Mouse (Mus musculus) liver, adult 2 months (tissue): ENCODE measurements around the gene Chpf. TPM values are rescaled to one million over a fixed set of nuclear protein-coding genes. Genes with fewer than 3 reads are reported as not detected.

Source experiments
- DNase-seq: peaks from one replicate; pipeline ENCODE4 v3.0.0-alpha.2; 2011; ENCODE audit warnings: low read depth, low spot score; ENCODE audit errors: extremely low read depth
- H3K27ac ChIP-seq: fragments of 200-500 bp; replicated peaks from 2 replicates; pipeline ENCODE4 v1.5.1; 2012; ENCODE audit warnings: low read depth, mild to moderate bottlenecking, control low read depth, inconsistent platforms, low read length; ENCODE audit not compliant: insufficient read depth
- H3K27me3 ChIP-seq: fragments of 200-500 bp; 2 replicates; pipeline ENCODE4 v1.6.1; 2012; ENCODE audit warnings: mild to moderate bottlenecking, moderate library complexity, low read length, inconsistent platforms; ENCODE audit not compliant: control insufficient read depth, insufficient read depth
- H3K36me3 ChIP-seq: fragments of 200-500 bp; 2 replicates; pipeline ENCODE4 v1.6.1; 2012; ENCODE audit warnings: low read length, inconsistent platforms; ENCODE audit not compliant: control insufficient read depth, insufficient read depth
- H3K4me1 ChIP-seq: fragments of 200-500 bp; 2 replicates; pipeline ENCODE4 v1.6.1; 2011; ENCODE audit warnings: low read length; ENCODE audit not compliant: control insufficient read depth, insufficient read depth
- H3K4me3 ChIP-seq: fragments of 200-500 bp; 2 replicates; pipeline ENCODE4 v1.5.1; 2011; ENCODE audit warnings: low read depth, mild to moderate bottlenecking, control low read depth, low read length, moderate library complexity; ENCODE audit not compliant: insufficient read depth
- H3K79me2 ChIP-seq: fragments of 200-500 bp; 2 replicates; pipeline ENCODE4 v1.6.1; 2012; ENCODE audit warnings: inconsistent platforms, mild to moderate bottlenecking, low read length, moderate library complexity; ENCODE audit not compliant: control insufficient read depth, insufficient read depth
- H3K9ac ChIP-seq: fragments of 200-500 bp; 2 replicates; pipeline ENCODE4 v1.6.1; 2012; ENCODE audit warnings: low read depth, mild to moderate bottlenecking, control low read depth, inconsistent platforms, low read length
- CTCF ChIP-seq: fragments of 200-500 bp; IDR thresholded peaks from 2 replicates; pipeline ENCODE4 v1.5.1; 2011; ENCODE audit warnings: low read depth, low read length, control low read depth
- POLR2A ChIP-seq: fragments of 200-500 bp; IDR thresholded peaks from 2 replicates; pipeline ENCODE4 v1.6.1; 2011; ENCODE audit warnings: low read length, control low read depth; ENCODE audit not compliant: insufficient read depth; ENCODE audit errors: extremely low read depth
- WGBS: fragments of 180-500 bp; shearing (Covaris S2); methylation state at CpG from one replicate; pipeline ENCODE4 v1.1.7; 2018; 5-methylcytosine and 5-hydroxymethylcytosine counted together
- polyA plus RNA-seq: library from polyadenylated mRNA; depleted of rRNA; stranded (reverse); fragments of >200 nt; gene quantifications from 2 replicates; pipeline ENCODE4 v1.2.3, GENCODE M21; 2012; rRNA removed
- total RNA-seq: library from RNA; depleted of rRNA; stranded (reverse); fragments of >200 nt; gene quantifications from 2 replicates; pipeline ENCODE4 v1.2.3, GENCODE M21; 2014; rRNA removed

Gene Chpf
- total RNA-seq: 1.4 and 1.9 TPM in 2 replicates
- 2.9 and 3.4 TPM in 2 replicates for polyA plus RNA-seq

DNA sequence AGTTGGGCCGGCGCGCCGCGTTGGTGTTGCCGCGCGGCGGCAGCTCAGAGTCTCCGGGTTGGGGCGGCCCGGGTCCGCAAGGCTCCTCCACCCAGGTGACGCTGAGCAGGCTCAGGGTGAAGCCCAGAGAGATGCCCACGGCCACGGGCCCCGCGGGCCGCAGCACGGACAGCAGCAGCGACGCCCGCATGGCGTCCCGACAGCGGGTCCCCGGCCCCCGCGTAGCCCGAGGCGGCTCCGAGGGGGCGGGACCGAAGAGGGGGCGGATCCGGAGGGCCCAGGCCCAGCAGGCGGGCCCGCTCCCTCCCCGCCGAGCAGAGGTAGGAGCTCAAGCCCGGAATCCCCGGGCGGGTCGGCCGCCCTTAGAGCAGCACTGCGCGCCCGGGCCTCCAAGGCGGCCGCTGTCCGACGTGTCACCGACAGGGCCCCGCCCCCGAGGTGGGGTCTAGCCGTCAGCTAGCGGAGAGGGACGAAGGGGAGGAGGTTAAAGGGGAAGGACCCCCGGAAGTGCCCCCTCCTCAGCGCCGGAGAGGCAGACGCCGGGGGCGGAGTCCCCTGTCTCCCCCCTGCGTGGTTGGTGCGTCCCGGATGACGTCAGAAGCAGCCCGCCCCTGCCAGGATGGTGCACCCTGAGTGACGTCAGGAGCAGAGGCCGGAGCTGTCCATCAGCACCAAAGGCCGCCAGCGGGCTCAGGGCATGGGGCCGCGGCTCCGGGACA lies at the start of gene Chpf, which contains the start of gene Tmem198:
Gene Chpf (minus strand): TSS at position 392 of the 719 bp plus-strand sequence.
Gene Tmem198 (plus strand): TSS at position 617 of the 719 bp plus-strand sequence.
- H3K36me3 ChIP-seq: no peaks in the 10 kb centered on the region
- DNase-seq: peak; percentile 67
- peak within 1 kb of the TSS; percentile 76 for H3K4me3 ChIP-seq
- peak within 1 kb of the TSS; percentile 73 for H3K9ac ChIP-seq
- under 1% methylated on average over 76 of the region's 76 CpGs for WGBS
- no peak within 1 kb of the TSS for H3K27ac ChIP-seq
- no peaks in the 10 kb centered on the region for H3K79me2 ChIP-seq
- TF ChIP-seq CTCF (no peak), POLR2A (no peak)
- no peaks in the 10 kb centered on the region; the same call in 1 of the 2 replicates for H3K4me1 ChIP-seq
- peaks cover 13% of the 10 kb centered on the region for H3K27me3 ChIP-seq

- H3K79me2 ChIP-seq: no peaks in the 10 kb centered on the region
- DNase-seq: no peak
- H3K27ac ChIP-seq: no peak overlapping the region
- no peaks in the 10 kb centered on the region for H3K27me3 ChIP-seq
- H3K4me3 ChIP-seq: no peak overlapping the region
- H3K9ac ChIP-seq: no peak overlapping the region
- 91% methylated on average over 7 of the region's 7 CpGs for WGBS
- H3K36me3 ChIP-seq: no peaks in the 10 kb centered on the region
- no peak for TF ChIP-seq CTCF
- peaks cover 2% of the 10 kb centered on the region; the same call in 1 of the 2 replicates for H3K4me1 ChIP-seq
Observed at GRCm38 (mm10) chr1:75524679-75525078, 45.6 kb upstream of the Chpf start.

GRCm38 (mm10) chr1:75521321-75522031 lies 42.4 kb upstream of the Chpf start, which contains the start of gene Stk11ip:
Gene Stk11ip, plus strand, starts transcription at chr1:75521529.
- DNase-seq: peak; percentile 75
- WGBS: under 1% methylated on average over 46 of the region's 46 CpGs
- Histone ChIP-seq H3K4me1 (peaks cover 2% of the 10 kb centered on the region; the same call in 1 of the 2 replicates), H3K27me3 (no peaks in the 10 kb centered on the region), H3K36me3 (no peaks in the 10 kb centered on the region), H3K9ac (peak within 1 kb of the TSS; percentile 68), H3K27ac (peak within 1 kb of the TSS; percentile 76), H3K79me2 (no peaks in the 10 kb centered on the region), H3K4me3 (peak within 1 kb of the TSS; percentile 90)
- TF ChIP-seq CTCF (no peak), POLR2A (peak; percentile 44; the same call in 1 of the 2 replicates)

GRCm38 (mm10) chr1:75519576-75519975 lies 40.5 kb upstream of the Chpf start:
- Histone ChIP-seq H3K36me3 (no peaks in the 10 kb centered on the region), H3K79me2 (no peaks in the 10 kb centered on the region), H3K4me1 (peaks cover 2% of the 10 kb centered on the region; the same call in 1 of the 2 replicates), H3K4me3 (no peak overlapping the region), H3K27ac (no peak overlapping the region), H3K9ac (no peak overlapping the region), H3K27me3 (no peaks in the 10 kb centered on the region)
- no peak for DNase-seq
- 78% methylated on average over 5 of the region's 5 CpGs for WGBS
- TF ChIP-seq CTCF (no peak), POLR2A (no peak)

DNA sequence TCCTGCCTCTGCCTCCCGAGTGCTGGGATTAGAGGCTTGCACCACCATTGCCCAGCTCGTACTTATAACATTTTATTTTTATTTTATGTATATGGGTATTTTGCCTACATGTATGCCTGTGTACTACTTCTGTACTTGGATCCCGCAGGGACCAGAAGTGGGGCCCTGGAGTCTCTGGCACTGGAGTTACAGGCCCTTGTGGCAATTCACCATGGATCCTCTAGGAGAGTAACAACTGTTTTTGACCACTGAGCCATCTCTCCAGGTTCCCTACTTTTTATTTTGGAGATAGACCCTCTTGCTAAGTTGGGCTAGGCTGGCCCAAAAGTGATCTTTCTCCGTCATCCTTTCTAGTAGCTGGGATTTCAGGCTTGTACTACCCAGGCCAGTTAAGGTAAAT lies 39.3 kb upstream of the Chpf start:
- WGBS: 94% methylated on average over 4 of the region's 4 CpGs

More for the DNA sequence above, 39.3 kb upstream of the Chpf start:
- Histone ChIP-seq H3K79me2 (no peaks in the 10 kb centered on the region), H3K36me3 (no peaks in the 10 kb centered on the region), H3K27ac (no peak overlapping the region), H3K27me3 (no peaks in the 10 kb centered on the region), H3K4me3 (no peak overlapping the region), H3K9ac (no peak overlapping the region), H3K4me1 (peaks cover 2% of the 10 kb centered on the region; the same call in 1 of the 2 replicates)
- TF ChIP-seq CTCF (no peak), POLR2A (no peak)
- DNase-seq: no peak
